Mouse (Mus musculus): Measurements from ENCODE around the gene Foxn3. TPM values are rescaled to one million over a fixed set of nuclear protein-coding genes. Genes with fewer than 3 reads are reported as not detected.

Foxn3 gene
- polyA plus RNA-seq, 1 experiment from 2014 or later, result 111 TPM

- no peak overlapping the region for H3K4me2 ChIP-seq
- no peaks in the 10 kb centered on the region for H3K27me3 ChIP-seq
- no peak overlapping the region for H3K9ac ChIP-seq
- no peaks in the 10 kb centered on the region for H3K9me3 ChIP-seq
- peaks cover 4% of the 10 kb centered on the region; the same call in 1 of the 2 replicates for H3K36me3 ChIP-seq
- peaks cover 19% of the 10 kb centered on the region; the same call in 1 of the 2 replicates for H3K4me1 ChIP-seq
- no peak overlapping the region for H3K4me3 ChIP-seq
- no peak overlapping the region for H3K27ac ChIP-seq
- no peak for ATAC-seq (ENCODE audit: insufficient number of reproducible peaks, insufficient read depth, low FRiP score, low TSS enrichment, low read depth)
- whole genome bisulfite sequencing, result 93% methylated on average over 1 of the region's 1 CpGs
Observed at GRCm38 (mm10) chr12:99274589-99274988, 288.8 kb downstream of the Foxn3 start.

DNA sequence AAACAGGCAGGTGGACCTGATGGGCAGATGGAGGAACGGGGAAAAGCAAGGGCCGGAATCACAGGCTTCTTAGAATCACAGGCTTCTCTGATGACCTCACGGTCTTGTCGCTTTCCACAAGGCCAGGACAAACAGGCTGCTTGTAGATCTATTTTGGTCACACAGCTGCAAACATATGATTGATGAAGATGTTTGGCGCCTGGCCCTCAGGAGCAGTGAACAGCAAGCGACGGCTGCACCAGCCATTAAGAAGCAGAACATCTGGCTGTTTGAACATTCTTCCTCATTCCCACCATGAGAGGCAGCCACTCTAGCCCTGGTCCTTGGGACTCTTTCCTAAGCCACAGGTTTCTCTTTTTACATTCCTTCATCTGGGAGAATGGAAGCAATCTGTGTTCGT lies 294.0 kb downstream of the Foxn3 start:
- Histone ChIP-seq H3K4me2 (no peak overlapping the region), H3K9ac (no peak overlapping the region), H3K9me3 (no peaks in the 10 kb centered on the region), H3K36me3 (peaks cover 4% of the 10 kb centered on the region; the same call in 1 of the 2 replicates), H3K4me1 (peaks cover 13% of the 10 kb centered on the region), H3K4me3 (no peak overlapping the region), H3K27ac (no peak overlapping the region), H3K27me3 (no peaks in the 10 kb centered on the region)
- ATAC-seq (ENCODE audit: insufficient number of reproducible peaks, insufficient read depth, low FRiP score, low TSS enrichment, low read depth), result no peak
- WGBS, result 78% methylated on average over 8 of the region's 8 CpGs

- peaks cover 15% of the 10 kb centered on the region for H3K4me1 ChIP-seq
- no peak overlapping the region for H3K27ac ChIP-seq
- 88% methylated on average over 11 of the region's 11 CpGs for WGBS
- no peak overlapping the region for H3K4me2 ChIP-seq
- no peaks in the 10 kb centered on the region for H3K9me3 ChIP-seq
- no peak overlapping the region for H3K9ac ChIP-seq
- H3K36me3 ChIP-seq, result peaks cover 4% of the 10 kb centered on the region; the same call in 1 of the 2 replicates
- no peaks in the 10 kb centered on the region for H3K27me3 ChIP-seq
- no peak for ATAC-seq (ENCODE audit: insufficient number of reproducible peaks, insufficient read depth, low FRiP score, low TSS enrichment, low read depth)
- no peak overlapping the region for H3K4me3 ChIP-seq
Observed at GRCm38 (mm10) chr12:99268954-99269353, 294.4 kb downstream of the Foxn3 start.

DNA sequence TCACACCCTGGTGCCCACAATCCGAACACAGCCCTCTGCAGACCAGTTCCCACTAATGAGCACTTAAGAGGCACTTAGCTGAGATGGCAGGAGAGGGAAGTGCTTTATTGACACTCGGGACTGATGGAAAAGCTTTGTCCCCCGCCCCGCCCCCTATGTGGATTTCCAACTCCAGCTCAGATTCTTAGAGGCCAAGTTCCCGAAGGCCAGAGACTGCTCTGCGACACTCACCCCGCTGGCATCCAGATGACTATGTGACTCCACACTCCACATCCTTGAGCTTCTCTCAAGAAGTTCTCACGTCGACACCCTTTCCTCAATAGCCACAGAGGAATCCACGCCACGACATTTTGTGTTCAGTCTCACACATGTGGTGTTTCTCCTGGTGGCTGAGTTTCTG lies 295.6 kb downstream of the Foxn3 start:
- peaks cover 19% of the 10 kb centered on the region for H3K4me1 ChIP-seq
- ATAC-seq (ENCODE audit: insufficient number of reproducible peaks, insufficient read depth, low FRiP score, low TSS enrichment, low read depth), result no peak
- 83% methylated on average over 11 of the region's 11 CpGs for WGBS
- no peaks in the 10 kb centered on the region for H3K27me3 ChIP-seq
- no peak overlapping the region for H3K4me2 ChIP-seq
- no peak overlapping the region for H3K9ac ChIP-seq
- H3K9me3 ChIP-seq, result no peaks in the 10 kb centered on the region
- H3K27ac ChIP-seq, result no peak overlapping the region
- H3K4me3 ChIP-seq, result no peak overlapping the region
- H3K36me3 ChIP-seq, result peaks cover 4% of the 10 kb centered on the region; the same call in 1 of the 2 replicates

DNA sequence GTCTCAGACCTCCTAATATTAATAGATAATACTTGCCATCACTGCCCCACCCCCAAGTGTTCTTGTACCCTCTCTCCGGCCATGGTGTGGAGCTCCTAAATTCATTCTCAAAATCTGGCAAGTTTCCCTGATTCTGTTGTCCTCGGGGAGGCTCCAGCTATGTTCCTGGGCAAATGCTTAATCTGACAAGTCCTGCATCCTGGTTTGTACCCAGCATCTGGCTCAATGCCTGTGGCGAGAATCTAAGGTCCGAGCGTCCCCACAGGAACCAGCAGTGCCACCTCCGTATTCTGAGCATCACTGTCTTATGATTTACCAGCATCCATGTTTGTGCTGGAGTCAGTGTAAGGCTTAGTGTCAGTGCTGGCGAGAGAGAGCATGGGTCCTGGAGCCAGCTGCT lies 296.9 kb downstream of the Foxn3 start:
- H3K27me3 ChIP-seq, result no peaks in the 10 kb centered on the region
- H3K9ac ChIP-seq, result no peak overlapping the region
- no peaks in the 10 kb centered on the region for H3K9me3 ChIP-seq
- peaks cover 4% of the 10 kb centered on the region; the same call in 1 of the 2 replicates for H3K36me3 ChIP-seq
- no peak overlapping the region for H3K27ac ChIP-seq
- no peak overlapping the region for H3K4me2 ChIP-seq
- peaks cover 23% of the 10 kb centered on the region for H3K4me1 ChIP-seq
- WGBS, result 89% methylated on average over 7 of the region's 7 CpGs
- H3K4me3 ChIP-seq, result no peak overlapping the region
- no peak for ATAC-seq (ENCODE audit: insufficient number of reproducible peaks, insufficient read depth, low FRiP score, low TSS enrichment, low read depth)

DNA sequence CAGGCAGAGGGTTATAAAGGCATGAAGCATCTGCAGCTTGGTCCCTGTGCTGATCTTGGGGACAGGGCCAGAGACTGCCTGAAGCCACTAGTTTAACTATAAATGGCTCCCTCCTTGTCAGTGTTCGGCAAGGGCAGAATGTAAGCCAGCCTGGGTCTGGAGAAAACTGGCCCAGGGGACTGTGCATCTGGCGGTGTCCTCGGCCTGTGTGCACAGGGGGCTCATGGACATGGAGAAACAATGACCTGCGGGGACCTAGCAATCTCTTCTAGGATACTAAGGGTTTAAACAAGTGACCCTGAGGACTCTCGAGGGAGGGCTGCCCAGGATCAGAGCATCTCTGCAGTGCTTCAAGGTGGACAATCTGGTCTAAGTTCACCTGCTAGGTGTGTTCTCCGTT lies 297.6 kb downstream of the Foxn3 start:
- Histone ChIP-seq H3K4me2 (no peak overlapping the region), H3K9me3 (no peaks in the 10 kb centered on the region), H3K27me3 (no peaks in the 10 kb centered on the region), H3K27ac (no peak overlapping the region), H3K36me3 (peaks cover 4% of the 10 kb centered on the region; the same call in 1 of the 2 replicates), H3K9ac (no peak overlapping the region), H3K4me3 (no peak overlapping the region), H3K4me1 (peaks cover 27% of the 10 kb centered on the region)
- ATAC-seq (ENCODE audit: insufficient number of reproducible peaks, insufficient read depth, low FRiP score, low TSS enrichment, low read depth), result no peak
- WGBS, result 90% methylated on average over 6 of the region's 6 CpGs

GRCm38 (mm10) chr12:99264386-99264785 lies 299.0 kb downstream of the Foxn3 start:
- Histone ChIP-seq H3K4me2 (no peak overlapping the region), H3K27ac (0 out of 2 replicates have a peak overlapping the region, but pooled peaks have one; percentile 33), H3K9ac (no peak overlapping the region), H3K9me3 (no peaks in the 10 kb centered on the region), H3K27me3 (no peaks in the 10 kb centered on the region), H3K4me1 (peaks cover 36% of the 10 kb centered on the region), H3K36me3 (peaks cover 4% of the 10 kb centered on the region; the same call in 1 of the 2 replicates), H3K4me3 (no peak overlapping the region)
- ATAC-seq (ENCODE audit: insufficient number of reproducible peaks, insufficient read depth, low FRiP score, low TSS enrichment, low read depth), result no peak
- 65% methylated on average over 7 of the region's 7 CpGs for WGBS

DNA sequence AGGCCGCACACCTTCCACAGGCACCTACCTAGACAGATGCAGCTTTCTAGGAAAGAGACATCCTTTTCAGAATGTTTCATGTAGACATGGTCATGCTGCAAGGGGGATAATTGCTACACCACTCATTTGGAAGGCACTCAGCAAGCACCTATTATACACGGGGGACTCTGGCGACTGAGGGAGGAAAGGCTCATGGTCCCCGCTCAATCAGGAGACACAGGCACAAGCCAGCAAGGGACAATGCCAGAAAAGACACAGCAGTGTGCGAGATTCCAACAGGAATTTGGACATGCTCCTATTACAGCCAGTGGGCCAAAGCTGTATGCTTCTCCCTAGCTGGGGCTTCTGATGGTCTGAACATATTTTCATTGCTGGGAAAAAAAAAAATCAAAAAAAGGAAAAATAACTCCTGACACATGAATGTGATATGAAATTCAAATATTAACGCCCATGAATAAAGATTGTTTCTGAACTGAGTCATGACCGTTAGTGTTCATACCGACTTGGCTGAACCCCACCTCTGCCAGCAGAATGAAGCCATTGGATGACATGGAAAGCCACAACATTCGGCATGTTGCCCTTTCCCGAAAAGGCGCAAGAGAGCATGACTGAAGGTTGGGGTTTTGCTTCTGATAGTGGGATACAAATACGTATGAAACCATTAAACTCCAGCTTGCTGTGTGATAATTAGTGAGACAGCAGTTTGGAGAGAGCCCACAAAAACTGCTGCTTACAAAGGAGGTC lies 299.6 kb downstream of the Foxn3 start:
- H3K9me3 ChIP-seq, result no peaks in the 10 kb centered on the region
- WGBS, result 85% methylated on average over 12 of the region's 12 CpGs
- no peak overlapping the region for H3K9ac ChIP-seq
- no peaks in the 10 kb centered on the region for H3K27me3 ChIP-seq
- peaks cover 4% of the 10 kb centered on the region; the same call in 1 of the 2 replicates for H3K36me3 ChIP-seq
- H3K4me2 ChIP-seq, result no peak overlapping the region
- no peak for ATAC-seq (ENCODE audit: insufficient number of reproducible peaks, insufficient read depth, low FRiP score, low TSS enrichment, low read depth)
- 0 out of 2 replicates have a peak overlapping the region, but pooled peaks have one; percentile 33 for H3K27ac ChIP-seq
- H3K4me1 ChIP-seq, result peaks cover 40% of the 10 kb centered on the region
- H3K4me3 ChIP-seq, result no peak overlapping the region

- H3K9me3 ChIP-seq, result no peaks in the 10 kb centered on the region
- WGBS, result 66% methylated on average over 1 of the region's 1 CpGs
- no peaks in the 10 kb centered on the region for H3K27me3 ChIP-seq
- no peak overlapping the region for H3K4me2 ChIP-seq
- no peak overlapping the region for H3K4me3 ChIP-seq
- H3K27ac ChIP-seq, result peak overlapping the region; percentile 28; the same call in 1 of the 2 replicates
- H3K36me3 ChIP-seq, result peaks cover 4% of the 10 kb centered on the region; the same call in 1 of the 2 replicates
- no peak for ATAC-seq (ENCODE audit: insufficient number of reproducible peaks, insufficient read depth, low FRiP score, low TSS enrichment, low read depth)
- peaks cover 48% of the 10 kb centered on the region for H3K4me1 ChIP-seq
- H3K9ac ChIP-seq, result no peak overlapping the region
Observed at GRCm38 (mm10) chr12:99262840-99263239, 300.5 kb downstream of the Foxn3 start.

GRCm38 (mm10) chr12:99262066-99262599 lies 301.2 kb downstream of the Foxn3 start:
- ATAC-seq (ENCODE audit: insufficient number of reproducible peaks, insufficient read depth, low FRiP score, low TSS enrichment, low read depth), result no peak; the same call in 1 of the 2 replicates
- WGBS, result 86% methylated on average over 11 of the region's 11 CpGs
- Histone ChIP-seq H3K4me3 (no peak overlapping the region), H3K4me2 (no peak overlapping the region), H3K4me1 (peaks cover 52% of the 10 kb centered on the region), H3K9me3 (no peaks in the 10 kb centered on the region), H3K9ac (no peak overlapping the region), H3K27ac (0 out of 2 replicates have a peak overlapping the region, but pooled peaks have one; percentile 28), H3K27me3 (no peaks in the 10 kb centered on the region), H3K36me3 (peaks cover 4% of the 10 kb centered on the region; the same call in 1 of the 2 replicates)

DNA sequence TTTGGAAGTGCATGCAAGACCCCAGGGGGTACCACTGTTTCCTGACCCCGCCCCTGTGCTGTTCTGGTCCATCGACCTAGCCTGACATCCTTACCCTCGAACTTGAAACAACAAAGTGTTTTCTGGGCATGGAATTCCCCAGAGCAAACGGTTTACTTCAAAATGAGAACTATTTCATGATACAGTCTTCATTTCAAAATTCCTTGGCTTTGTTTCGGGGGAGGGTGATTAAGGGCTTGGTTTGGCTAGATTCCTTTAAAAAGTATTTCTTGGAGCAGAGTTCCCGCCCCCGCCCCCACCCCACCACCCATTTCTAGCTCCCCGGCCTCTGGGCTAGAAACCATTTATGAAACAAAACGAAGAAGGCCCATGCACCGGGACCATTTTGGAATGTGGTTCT lies 303.2 kb downstream of the Foxn3 start:
- Histone ChIP-seq H3K27ac (peak overlapping the region; percentile 51; the same call in 1 of the 2 replicates), H3K4me1 (peaks cover 52% of the 10 kb centered on the region), H3K4me3 (no peak overlapping the region), H3K9ac (no peak overlapping the region), H3K4me2 (no peak overlapping the region), H3K9me3 (no peaks in the 10 kb centered on the region), H3K36me3 (no peaks in the 10 kb centered on the region), H3K27me3 (no peaks in the 10 kb centered on the region)
- ATAC-seq (ENCODE audit: insufficient number of reproducible peaks, insufficient read depth, low FRiP score, low TSS enrichment, low read depth), result no peak
- WGBS, result 46% methylated on average over 10 of the region's 10 CpGs

DNA sequence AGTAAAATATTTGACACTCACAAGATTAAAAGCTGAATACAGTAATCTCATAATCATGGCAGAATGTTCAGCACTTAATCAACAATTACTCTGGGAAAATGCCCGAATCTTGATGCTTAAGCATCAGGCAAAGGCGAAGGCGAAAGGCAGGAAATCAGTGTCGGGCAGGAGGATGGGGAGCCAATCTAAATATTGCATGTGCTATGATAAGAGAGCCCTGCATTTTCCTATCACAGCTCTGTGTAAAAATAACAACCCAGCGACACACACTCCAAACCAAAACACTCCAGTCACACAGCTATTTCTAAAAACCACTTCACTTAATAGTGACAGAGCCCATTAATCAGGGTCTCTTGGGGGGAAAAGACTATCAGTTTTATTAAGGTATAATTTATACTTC lies 305.8 kb downstream of the Foxn3 start:
- ATAC-seq (ENCODE audit: insufficient number of reproducible peaks, insufficient read depth, low FRiP score, low TSS enrichment, low read depth), result no peak
- no peak overlapping the region for H3K9ac ChIP-seq
- H3K4me1 ChIP-seq, result peaks cover 46% of the 10 kb centered on the region
- no peak overlapping the region for H3K4me3 ChIP-seq
- H3K36me3 ChIP-seq, result no peaks in the 10 kb centered on the region
- no peaks in the 10 kb centered on the region for H3K27me3 ChIP-seq
- H3K4me2 ChIP-seq, result no peak overlapping the region
- 85% methylated on average over 5 of the region's 5 CpGs for WGBS
- no peaks in the 10 kb centered on the region for H3K9me3 ChIP-seq
- H3K27ac ChIP-seq, result no peak overlapping the region
